Mouse (Mus musculus) cerebellum, postnatal 10 days (tissue): ENCODE measurements around the gene Rab2b.
A peak's percentile ranks its signal among the peaks of the same experiment; 100 is the strongest.

Experiments
- DNase-seq, 2 experiments: peaks; one replicate each; pipeline ENCODE4 v3.0.0; 2021; ENCODE audit warnings: mixed read lengths in 2 of 2

Rab2b gene

GRCm38 (mm10) chr14:52277210-52277609 lies 2.1 kb downstream of the Rab2b start:
- no peak for DNase-seq

- DNase-seq = no peak
Observed at GRCm38 (mm10) chr14:52272781-52273180, 6.6 kb downstream of the Rab2b start.

- peak; percentile 99 for DNase-seq
Observed at GRCm38 (mm10) chr14:52257484-52258213, 21.7 kb downstream of the Rab2b start, which contains the start of gene Chd8. Gene Chd8 (minus strand): TSS chr14:52257780.

- DNase-seq = peak; percentile 11 to 17
Observed at GRCm38 (mm10) chr14:52256311-52257175, 22.8 kb downstream of the Rab2b start.

- no peak for DNase-seq
Observed at GRCm38 (mm10) chr14:52246129-52246528, 33.2 kb downstream of the Rab2b start.

- DNase-seq = no peak
Observed at GRCm38 (mm10) chr14:52244690-52245042, 34.7 kb downstream of the Rab2b start.

- DNase-seq = peak; percentile 99 to 100
Observed at GRCm38 (mm10) chr14:52244041-52244689, 35.2 kb downstream of the Rab2b start.

GRCm38 (mm10) chr14:52236216-52236615 lies 43.1 kb downstream of the Rab2b start:
- DNase-seq = no peak

- peak; percentile 9 to 23 for DNase-seq
Observed at GRCm38 (mm10) chr14:52235165-52235564, 44.2 kb downstream of the Rab2b start.

GRCm38 (mm10) chr14:52232249-52232648 lies 47.1 kb downstream of the Rab2b start:
- DNase-seq = no peak

GRCm38 (mm10) chr14:52225972-52226371 lies 53.4 kb downstream of the Rab2b start:
- DNase-seq = no peak

GRCm38 (mm10) chr14:52217261-52217660 lies 62.1 kb downstream of the Rab2b start:
- no peak for DNase-seq
